Mouse (Mus musculus): Measurements from ENCODE around the gene Hsf5.

- no peak for TF ChIP-seq EP300 (IDR thresholded peaks at IDR 0.05; ENCODE audit: low read depth)
- TF ChIP-seq CTCF (IDR thresholded peaks at IDR 0.05; ENCODE audit: low read depth), result no peak
Measured at GRCm38 (mm10) chr11:87678976-87679375, 62.0 kb downstream of the Hsf5 start.

Measured in liver, embryonic 14.5 days (tissue).